Mouse (Mus musculus) right cerebral cortex, postnatal 14 days (tissue): ENCODE results near the gene Taar6.

Experiments
- DNase-seq: peaks from one replicate; pipeline ENCODE4 v3.0.0; 2022

Gene Taar6

GRCm38 (mm10) chr10:23985546-23985945 is at the start of gene Taar6:
Gene Taar6 (minus strand): TSS chr10:23985646.
- no peak for DNase-seq

GRCm38 (mm10) chr10:24031347-24031746 is 45.9 kb upstream of the Taar6 start:
- DNase-seq, result no peak

GRCm38 (mm10) chr10:24026922-24027321 is 41.5 kb upstream of the Taar6 start, which contains the start of gene Taar7d:
Gene Taar7d (plus strand): TSS chr10:24027222.
- DNase-seq, result no peak

GRCm38 (mm10) chr10:24008143-24008542 is 22.7 kb upstream of the Taar6 start:
- DNase-seq, result no peak

DNA sequence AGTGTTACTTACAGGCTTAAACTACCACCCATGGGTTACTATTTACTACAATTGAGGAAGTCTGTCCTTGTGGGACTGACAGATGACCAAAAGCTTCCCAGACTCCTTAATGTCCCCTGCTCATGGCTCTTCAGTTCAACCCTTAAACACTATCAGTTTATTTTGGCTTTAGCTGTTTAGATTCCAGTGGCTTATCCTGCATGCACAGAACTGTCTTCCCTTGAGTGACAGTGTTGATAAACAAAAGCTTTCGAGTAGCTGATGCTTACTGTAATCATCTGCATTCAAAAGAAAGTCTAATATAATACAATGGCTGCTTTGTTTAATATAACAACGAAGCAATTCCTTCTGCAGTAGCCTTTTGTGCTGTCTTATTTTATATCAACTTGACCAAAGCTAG is 21.6 kb upstream of the Taar6 start:
- no peak for DNase-seq

- DNase-seq, result no peak
Measured at GRCm38 (mm10) chr10:24006442-24006841, 21.0 kb upstream of the Taar6 start.

- no peak for DNase-seq
Measured at GRCm38 (mm10) chr10:23999639-24000038, 14.2 kb upstream of the Taar6 start, which contains the start of gene Taar7b. Gene Taar7b (plus strand): TSS chr10:23999939.

GRCm38 (mm10) chr10:23993381-23993780 is 7.9 kb upstream of the Taar6 start, which contains the start of gene Taar7a:
Gene Taar7a (minus strand): TSS chr10:23993481.
- no peak for DNase-seq

- DNase-seq, result no peak
Measured at GRCm38 (mm10) chr10:23986419-23986818, 973 bp upstream of the Taar6 start.

DNA sequence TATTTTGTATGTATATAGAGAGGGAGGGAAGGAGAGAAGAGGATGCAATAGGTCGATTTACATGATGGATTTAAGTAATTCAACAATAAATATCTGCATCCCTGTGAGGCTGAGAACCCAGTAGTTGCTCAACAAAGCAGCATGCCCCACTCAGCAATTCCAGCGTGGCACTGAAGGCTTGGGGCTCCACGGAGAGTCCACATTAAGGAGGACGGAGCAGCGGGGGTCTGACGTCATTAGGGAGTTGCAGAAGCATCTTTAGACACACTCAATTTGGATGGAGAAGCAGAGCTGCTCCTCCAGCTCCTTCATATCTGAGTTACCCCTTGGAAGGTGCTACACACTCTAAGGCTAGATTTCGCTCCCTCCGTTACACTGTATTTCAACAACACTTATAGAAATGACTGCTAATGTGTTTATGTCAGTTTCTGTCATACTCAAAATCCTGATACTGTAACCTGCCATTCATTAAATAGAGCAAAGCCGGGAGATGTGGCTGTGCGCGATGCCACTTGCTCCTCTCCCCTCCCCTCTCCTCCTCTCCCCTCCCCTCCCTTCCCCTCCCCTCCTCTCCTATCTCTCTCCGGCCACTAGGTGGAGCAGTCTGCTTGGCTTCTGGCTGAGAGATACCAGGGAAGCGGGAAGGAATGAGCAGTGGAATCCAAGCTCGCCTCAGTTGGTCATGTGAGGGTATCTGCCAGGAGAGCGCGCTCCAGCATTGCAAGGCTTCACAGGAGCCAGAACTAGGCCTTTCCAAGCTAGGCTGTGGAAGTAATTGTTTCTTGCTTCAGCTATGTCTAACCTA is 6.3 kb downstream of the Taar6 start:
- DNase-seq, result peak; percentile 75

DNA sequence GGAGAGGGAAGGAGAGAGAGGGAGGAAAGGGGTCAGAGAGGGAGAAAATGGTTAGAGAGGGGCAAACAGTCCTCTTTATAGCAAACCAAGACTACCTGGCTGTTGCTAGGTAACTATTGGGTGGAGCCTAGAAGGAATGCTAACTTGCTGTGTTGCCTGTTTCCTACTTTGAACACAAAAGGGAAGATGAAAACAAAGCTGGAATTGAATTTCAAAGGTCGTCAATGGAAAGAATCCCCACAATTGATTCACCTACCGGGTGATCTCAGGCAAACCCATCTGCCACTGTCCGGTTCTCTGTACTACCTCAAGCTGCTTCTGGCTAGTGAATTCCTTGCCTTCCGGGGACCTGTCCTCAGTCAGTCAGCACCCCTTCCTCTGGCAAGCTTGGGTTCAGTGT is 7.5 kb downstream of the Taar6 start:
- DNase-seq, result no peak

- no peak for DNase-seq
Measured at GRCm38 (mm10) chr10:23971256-23971655, 14.2 kb downstream of the Taar6 start.

DNA sequence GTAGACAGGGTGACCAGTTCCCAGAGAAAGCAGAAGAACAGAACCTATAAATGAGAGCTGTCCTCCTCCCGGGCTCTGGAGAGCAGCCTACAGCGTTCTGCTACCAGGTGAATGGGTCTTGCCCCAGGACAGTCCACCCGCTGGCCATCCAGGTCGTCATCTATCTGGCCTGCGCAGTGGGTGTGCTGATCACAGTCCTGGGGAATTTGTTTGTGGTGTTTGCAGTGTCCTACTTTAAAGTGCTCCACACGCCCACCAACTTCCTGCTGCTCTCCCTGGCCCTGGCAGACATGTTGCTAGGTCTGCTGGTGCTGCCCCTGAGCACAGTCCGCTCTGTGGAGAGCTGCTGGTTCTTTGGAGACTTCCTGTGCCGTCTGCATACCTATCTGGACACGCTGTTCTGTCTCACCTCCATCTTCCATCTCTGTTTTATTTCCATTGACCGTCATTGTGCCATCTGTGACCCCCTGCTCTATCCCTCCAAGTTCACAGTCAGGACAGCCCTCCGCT is 14.7 kb downstream of the Taar6 start, which contains the start of gene Taar5:
Taar5 (plus strand) TSS at position 51 of the 510 bp plus-strand sequence.
- no peak for DNase-seq

DNA sequence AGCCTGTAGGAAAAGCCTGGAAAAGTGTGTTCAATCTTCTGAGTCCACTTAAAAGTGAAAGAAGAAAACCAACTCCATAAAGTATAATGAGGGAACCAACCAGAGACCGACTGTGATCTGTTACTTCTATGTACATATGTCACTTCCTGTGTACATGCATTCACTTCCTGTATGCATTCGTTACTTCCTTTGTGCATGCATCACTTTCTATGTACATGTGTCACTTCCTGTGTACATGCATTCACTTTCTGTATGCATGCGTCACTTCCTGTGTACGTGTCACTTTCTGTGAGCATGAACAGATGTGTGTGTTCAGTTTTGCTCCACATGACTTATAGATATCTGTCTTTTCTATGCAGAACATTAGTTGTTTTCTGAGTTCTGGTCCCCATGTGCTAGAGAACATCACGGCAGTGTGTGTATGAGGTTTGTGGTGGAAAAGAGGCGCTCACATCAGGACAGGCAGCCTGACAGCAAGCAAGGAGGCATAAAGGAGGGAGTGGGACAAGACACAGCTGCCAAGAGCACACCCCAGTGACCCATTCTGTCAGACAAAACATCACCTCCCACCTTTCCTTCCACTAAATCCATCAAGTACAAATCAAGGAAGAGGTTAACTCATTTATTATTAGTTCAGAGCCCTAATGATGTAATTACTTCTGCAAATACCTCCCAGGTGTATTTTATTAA is 20.4 kb downstream of the Taar6 start:
- no peak for DNase-seq

DNA sequence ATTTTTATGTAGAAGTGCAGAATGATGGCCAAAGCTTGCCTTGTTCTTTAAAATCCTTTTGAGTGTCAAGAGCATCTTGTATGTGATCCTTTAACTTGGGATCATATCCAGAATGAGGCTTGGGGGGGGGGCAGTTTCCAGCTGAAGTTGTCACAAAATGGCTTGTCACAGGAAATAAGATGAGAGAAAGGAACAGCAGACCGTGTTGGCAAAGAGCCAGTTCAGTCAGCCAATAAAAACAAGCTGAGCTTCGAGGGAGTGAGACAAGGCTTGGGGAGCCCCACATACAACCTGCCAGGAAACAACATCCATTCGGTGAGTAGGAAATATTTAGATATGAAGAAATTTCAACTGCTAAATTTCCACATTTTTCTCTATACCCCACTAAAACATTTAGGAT is 22.0 kb downstream of the Taar6 start:
- DNase-seq, result no peak

DNA sequence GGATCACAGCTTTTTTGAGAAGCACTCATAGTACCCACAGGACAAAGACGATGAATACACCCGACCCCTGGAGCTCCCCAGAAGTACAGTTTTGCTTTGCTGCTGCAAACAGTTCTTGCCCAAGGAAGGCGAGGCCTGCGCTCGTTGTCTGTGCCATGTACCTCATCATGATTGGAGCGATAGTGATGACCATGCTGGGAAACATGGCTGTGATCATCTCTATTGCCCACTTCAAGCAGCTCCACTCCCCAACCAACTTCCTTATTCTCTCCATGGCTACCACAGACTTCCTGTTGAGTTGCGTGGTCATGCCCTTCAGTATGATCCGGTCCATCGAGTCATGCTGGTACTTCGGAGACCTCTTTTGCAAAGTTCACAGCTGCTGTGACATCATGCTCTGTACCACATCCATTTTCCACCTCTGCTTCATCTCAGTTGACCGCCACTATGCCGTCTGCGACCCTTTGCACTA is 25.0 kb downstream of the Taar6 start, which contains the start of gene Taar4:
Taar4 (plus strand) TSS at position 51 of the 472 bp plus-strand sequence.
- no peak for DNase-seq

- no peak for DNase-seq
Measured at GRCm38 (mm10) chr10:23959071-23959470, 26.4 kb downstream of the Taar6 start.

- no peak for DNase-seq
Measured at GRCm38 (mm10) chr10:23951714-23952113, 33.7 kb downstream of the Taar6 start.

GRCm38 (mm10) chr10:23949508-23950005 is 35.9 kb downstream of the Taar6 start, which contains the start of gene Taar3:
Gene Taar3 (plus strand): TSS chr10:23949558.
- no peak for DNase-seq

- no peak for DNase-seq
Measured at GRCm38 (mm10) chr10:23948026-23948425, 37.4 kb downstream of the Taar6 start.

DNA sequence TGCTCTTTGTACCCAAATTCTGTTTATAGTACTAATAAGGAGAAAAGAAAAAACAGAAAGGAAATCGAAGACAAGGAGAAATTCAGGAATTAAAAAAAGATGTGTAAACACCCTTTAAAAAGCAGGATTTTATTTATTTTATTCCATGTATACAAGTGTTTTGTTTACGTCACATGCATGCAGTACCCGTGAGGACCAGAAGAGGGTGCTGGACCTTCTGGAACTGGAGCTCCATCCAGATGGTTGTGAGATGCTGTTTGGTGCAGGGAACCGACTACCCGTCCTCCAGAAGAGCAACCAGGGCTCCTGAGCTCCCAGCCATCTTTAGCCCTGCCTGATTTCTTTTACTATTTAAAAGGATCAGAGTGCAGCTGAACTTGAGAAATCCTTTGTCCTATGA is 43.0 kb downstream of the Taar6 start:
- DNase-seq, result no peak

- DNase-seq, result no peak
Measured at GRCm38 (mm10) chr10:23938312-23938711, 47.1 kb downstream of the Taar6 start, which contains the start of gene Taar2. Gene Taar2 (plus strand): TSS chr10:23938572.

GRCm38 (mm10) chr10:23937613-23938012 is 47.8 kb downstream of the Taar6 start:
- DNase-seq, result no peak
